Mouse (Mus musculus): ENCODE data around the gene Exph5. TPM values are rescaled to one million over a fixed set of nuclear protein-coding genes. Genes with fewer than 3 reads are reported as not detected.
A peak's percentile ranks its signal among the peaks of the same experiment; 100 is the strongest.

Exph5 gene
- polyA plus RNA-seq, 1 experiment from 2014 or later = 6.9 TPM

GRCm38 (mm10) chr9:53301801-53302311 lies 386 bp downstream of the Exph5 start:
- Histone ChIP-seq H3K36me3 (ENCODE audit: control insufficient read depth, insufficient read depth, low read length) (no peaks in the 10 kb centered on the region), H3K27ac (ENCODE audit: low read length) (peak overlapping the region; percentile 65), H3K4me1 (replicated peaks; ENCODE audit: control insufficient read depth, insufficient read depth, low read length) (peaks cover 4% of the 10 kb centered on the region; the same call in 1 of the 2 replicates), H3K4me3 (ENCODE audit: low read length) (peak overlapping the region; percentile 43), H3K9ac (ENCODE audit: low read length) (peak overlapping the region; percentile 55), H3K27me3 (ENCODE audit: control insufficient read depth, insufficient read depth, low read depth, low read length) (no peaks in the 10 kb centered on the region), H3K4me2 (ENCODE audit: low read depth, low read length) (peak overlapping the region; percentile 68), H3K9me3 (ENCODE audit: control insufficient read depth, low read length) (no peaks in the 10 kb centered on the region)
- ATAC-seq (ENCODE audit: low read depth) = peak; percentile 65
- WGBS = 4% methylated on average over 19 of the region's 19 CpGs

- Histone ChIP-seq H3K9me3 (ENCODE audit: control insufficient read depth, low read length) (no peaks in the 10 kb centered on the region), H3K27ac (ENCODE audit: low read length) (peak overlapping the region; percentile 65; the same call in 1 of the 2 replicates), H3K4me1 (replicated peaks; ENCODE audit: control insufficient read depth, insufficient read depth, low read length) (peaks cover 4% of the 10 kb centered on the region; the same call in 1 of the 2 replicates), H3K4me2 (ENCODE audit: low read depth, low read length) (peak overlapping the region; percentile 68), H3K36me3 (ENCODE audit: control insufficient read depth, insufficient read depth, low read length) (no peaks in the 10 kb centered on the region), H3K4me3 (ENCODE audit: low read length) (peak overlapping the region; percentile 43), H3K9ac (ENCODE audit: low read length) (peak overlapping the region; percentile 55), H3K27me3 (ENCODE audit: control insufficient read depth, insufficient read depth, low read depth, low read length) (no peaks in the 10 kb centered on the region)
- 45% methylated on average over 5 of the region's 5 CpGs for WGBS
- ATAC-seq (ENCODE audit: low read depth) = no peak
Measured at GRCm38 (mm10) chr9:53302415-53302814, 945 bp downstream of the Exph5 start.

- 47% methylated on average over 7 of the region's 7 CpGs for WGBS
Measured at GRCm38 (mm10) chr9:53307904-53308303, 6.4 kb downstream of the Exph5 start.

GRCm38 (mm10) chr9:53312981-53313380 lies 11.5 kb downstream of the Exph5 start:
- no peaks in the 10 kb centered on the region for H3K36me3 ChIP-seq (ENCODE audit: control insufficient read depth, insufficient read depth, low read length)
- H3K9ac ChIP-seq (ENCODE audit: low read length) = no peak overlapping the region
- no peaks in the 10 kb centered on the region for H3K4me1 ChIP-seq (replicated peaks; ENCODE audit: control insufficient read depth, insufficient read depth, low read length)
- no peaks in the 10 kb centered on the region for H3K27me3 ChIP-seq (ENCODE audit: control insufficient read depth, insufficient read depth, low read depth, low read length)
- no peak overlapping the region for H3K27ac ChIP-seq (ENCODE audit: low read length)
- no peaks in the 10 kb centered on the region for H3K9me3 ChIP-seq (ENCODE audit: control insufficient read depth, low read length)
- 86% methylated on average over 1 of the region's 1 CpGs for WGBS
- no peak for ATAC-seq (ENCODE audit: low read depth)
- no peak overlapping the region for H3K4me2 ChIP-seq (ENCODE audit: low read depth, low read length)
- H3K4me3 ChIP-seq (ENCODE audit: low read length) = no peak overlapping the region

More at GRCm38 (mm10) chr9:53307904-53308303, 6.4 kb downstream of the Exph5 start:
- no peak overlapping the region for H3K9ac ChIP-seq (ENCODE audit: low read length)
- H3K36me3 ChIP-seq (ENCODE audit: control insufficient read depth, insufficient read depth, low read length) = no peaks in the 10 kb centered on the region
- H3K4me3 ChIP-seq (ENCODE audit: low read length) = no peak overlapping the region
- peak overlapping the region; percentile 18 for H3K27ac ChIP-seq (ENCODE audit: low read length)
- H3K4me2 ChIP-seq (ENCODE audit: low read depth, low read length) = no peak overlapping the region
- no peaks in the 10 kb centered on the region for H3K4me1 ChIP-seq (replicated peaks; ENCODE audit: control insufficient read depth, insufficient read depth, low read length)
- H3K9me3 ChIP-seq (ENCODE audit: control insufficient read depth, low read length) = no peaks in the 10 kb centered on the region
- H3K27me3 ChIP-seq (ENCODE audit: control insufficient read depth, insufficient read depth, low read depth, low read length) = no peaks in the 10 kb centered on the region
- ATAC-seq (ENCODE audit: low read depth) = peak; percentile 49; the same call in 1 of the 2 replicates

GRCm38 (mm10) chr9:53320894-53321650 lies 19.6 kb downstream of the Exph5 start:
- Histone ChIP-seq H3K4me3 (ENCODE audit: low read length) (no peak overlapping the region), H3K36me3 (ENCODE audit: control insufficient read depth, insufficient read depth, low read length) (peaks cover 2% of the 10 kb centered on the region; the same call in 1 of the 2 replicates), H3K27me3 (ENCODE audit: control insufficient read depth, insufficient read depth, low read depth, low read length) (no peaks in the 10 kb centered on the region), H3K9me3 (ENCODE audit: control insufficient read depth, low read length) (no peaks in the 10 kb centered on the region; the same call in 1 of the 2 replicates), H3K27ac (ENCODE audit: low read length) (peak overlapping the region; percentile 47), H3K4me2 (ENCODE audit: low read depth, low read length) (no peak overlapping the region), H3K4me1 (replicated peaks; ENCODE audit: control insufficient read depth, insufficient read depth, low read length) (peaks cover 27% of the 10 kb centered on the region), H3K9ac (ENCODE audit: low read length) (no peak overlapping the region)
- WGBS = 33% methylated on average over 10 of the region's 10 CpGs
- peak; percentile 73 for ATAC-seq (ENCODE audit: low read depth)

GRCm38 (mm10) chr9:53321683-53322082 lies 20.2 kb downstream of the Exph5 start:
- Histone ChIP-seq H3K27me3 (ENCODE audit: control insufficient read depth, insufficient read depth, low read depth, low read length) (no peaks in the 10 kb centered on the region), H3K9me3 (ENCODE audit: control insufficient read depth, low read length) (no peaks in the 10 kb centered on the region; the same call in 1 of the 2 replicates), H3K4me3 (ENCODE audit: low read length) (no peak overlapping the region), H3K9ac (ENCODE audit: low read length) (no peak overlapping the region), H3K4me2 (ENCODE audit: low read depth, low read length) (no peak overlapping the region), H3K36me3 (ENCODE audit: control insufficient read depth, insufficient read depth, low read length) (peaks cover 2% of the 10 kb centered on the region; the same call in 1 of the 2 replicates), H3K4me1 (replicated peaks; ENCODE audit: control insufficient read depth, insufficient read depth, low read length) (peaks cover 28% of the 10 kb centered on the region), H3K27ac (ENCODE audit: low read length) (peak overlapping the region; percentile 35; the same call in 1 of the 2 replicates)
- no peak for ATAC-seq (ENCODE audit: low read depth)
- 75% methylated on average over 8 of the region's 8 CpGs for WGBS

- peak; percentile 39; the same call in 1 of the 2 replicates for ATAC-seq (ENCODE audit: low read depth)
- no peak overlapping the region for H3K4me2 ChIP-seq (ENCODE audit: low read depth, low read length)
- peak overlapping the region; percentile 86 for H3K27ac ChIP-seq (ENCODE audit: low read length)
- H3K4me3 ChIP-seq (ENCODE audit: low read length) = no peak overlapping the region
- H3K9ac ChIP-seq (ENCODE audit: low read length) = no peak overlapping the region
- no peaks in the 10 kb centered on the region for H3K27me3 ChIP-seq (ENCODE audit: control insufficient read depth, insufficient read depth, low read depth, low read length)
- peaks cover 28% of the 10 kb centered on the region for H3K4me1 ChIP-seq (replicated peaks; ENCODE audit: control insufficient read depth, insufficient read depth, low read length)
- peaks cover 2% of the 10 kb centered on the region; the same call in 1 of the 2 replicates for H3K36me3 ChIP-seq (ENCODE audit: control insufficient read depth, insufficient read depth, low read length)
- WGBS = 59% methylated on average over 10 of the region's 10 CpGs
- H3K9me3 ChIP-seq (ENCODE audit: control insufficient read depth, low read length) = no peaks in the 10 kb centered on the region; the same call in 1 of the 2 replicates
Measured at GRCm38 (mm10) chr9:53323419-53324251, 22.2 kb downstream of the Exph5 start.

- 22% methylated on average over 4 of the region's 4 CpGs for WGBS
- H3K4me1 ChIP-seq (replicated peaks; ENCODE audit: control insufficient read depth, insufficient read depth, low read length) = peaks cover 31% of the 10 kb centered on the region
- H3K27me3 ChIP-seq (ENCODE audit: control insufficient read depth, insufficient read depth, low read depth, low read length) = no peaks in the 10 kb centered on the region
- H3K4me2 ChIP-seq (ENCODE audit: low read depth, low read length) = peak overlapping the region; percentile 25
- ATAC-seq (ENCODE audit: low read depth) = peak; percentile 78
- H3K9ac ChIP-seq (ENCODE audit: low read length) = no peak overlapping the region
- H3K36me3 ChIP-seq (ENCODE audit: control insufficient read depth, insufficient read depth, low read length) = peaks cover 2% of the 10 kb centered on the region; the same call in 1 of the 2 replicates
- no peaks in the 10 kb centered on the region; the same call in 1 of the 2 replicates for H3K9me3 ChIP-seq (ENCODE audit: control insufficient read depth, low read length)
- H3K27ac ChIP-seq (ENCODE audit: low read length) = peak overlapping the region; percentile 79
- H3K4me3 ChIP-seq (ENCODE audit: low read length) = no peak overlapping the region
Measured at GRCm38 (mm10) chr9:53325363-53326090, 24.1 kb downstream of the Exph5 start.
